Mouse (Mus musculus): Measurements from ENCODE around the gene Pycr1. TPM values are rescaled to one million over a fixed set of nuclear protein-coding genes. Genes with fewer than 3 reads are reported as not detected.

The Pycr1 gene
- polyA plus RNA-seq, 1 experiment from 2014 or later = 56.7 TPM

DNA sequence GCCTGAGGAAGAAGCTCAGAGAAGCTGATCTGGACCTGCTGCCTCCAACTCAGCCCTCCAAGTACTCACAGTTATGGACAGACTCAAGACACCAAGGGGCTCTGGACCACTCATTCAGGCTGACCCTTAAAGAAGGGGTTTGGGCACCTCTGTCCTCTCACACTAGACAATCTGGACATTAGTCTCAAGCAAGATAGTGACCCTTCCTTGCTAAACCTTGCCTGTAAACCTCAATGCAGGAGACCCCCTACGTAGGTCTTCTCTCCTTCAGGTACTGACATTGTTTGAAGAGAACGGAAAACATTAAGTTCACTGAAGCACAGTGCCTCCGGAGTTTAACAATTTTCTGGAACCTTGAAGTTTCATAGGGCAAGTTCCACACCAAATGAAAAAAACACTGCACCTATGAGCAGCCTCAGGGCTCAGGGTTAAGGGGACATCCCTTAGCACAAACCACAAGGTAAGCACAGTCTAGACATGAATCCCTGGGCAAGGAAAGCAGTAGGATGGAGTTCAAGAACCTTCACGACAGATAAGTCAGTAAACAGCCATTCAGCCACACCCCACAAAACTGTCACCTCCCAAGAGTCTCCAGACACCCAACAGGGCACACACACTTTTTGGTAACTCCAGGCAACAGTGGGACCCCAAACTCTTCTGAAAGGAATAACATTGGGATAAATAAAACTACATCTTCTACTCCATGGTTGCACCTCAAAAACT lies 11.7 kb downstream of the Pycr1 start:
- Histone ChIP-seq H3K9me3 (ENCODE audit: control insufficient read depth, low read length) (no peaks in the 10 kb centered on the region), H3K4me1 (ENCODE audit: control insufficient read depth, insufficient read depth, low read length) (peaks cover 16% of the 10 kb centered on the region), H3K4me3 (ENCODE audit: low read depth, low read length) (peak overlapping the region; percentile 95), H3K27ac (replicated peaks; ENCODE audit: low read depth, low read length) (peak overlapping the region; percentile 93; the same call in 1 of the 2 replicates), H3K36me3 (ENCODE audit: control insufficient read depth, insufficient read depth, low read length) (peaks cover 26% of the 10 kb centered on the region), H3K9ac (ENCODE audit: low read depth, low read length) (peak overlapping the region; percentile 95), H3K27me3 (replicated peaks; ENCODE audit: control insufficient read depth, insufficient read depth, low read length) (no peaks in the 10 kb centered on the region), H3K4me2 (ENCODE audit: low read depth, low read length) (peak overlapping the region; percentile 90)
- WGBS = 62% methylated on average over 4 of the region's 4 CpGs
- DNase-seq (ENCODE audit: low spot score) (no peak), ATAC-seq (ENCODE audit: low read depth) (no peak)

DNA sequence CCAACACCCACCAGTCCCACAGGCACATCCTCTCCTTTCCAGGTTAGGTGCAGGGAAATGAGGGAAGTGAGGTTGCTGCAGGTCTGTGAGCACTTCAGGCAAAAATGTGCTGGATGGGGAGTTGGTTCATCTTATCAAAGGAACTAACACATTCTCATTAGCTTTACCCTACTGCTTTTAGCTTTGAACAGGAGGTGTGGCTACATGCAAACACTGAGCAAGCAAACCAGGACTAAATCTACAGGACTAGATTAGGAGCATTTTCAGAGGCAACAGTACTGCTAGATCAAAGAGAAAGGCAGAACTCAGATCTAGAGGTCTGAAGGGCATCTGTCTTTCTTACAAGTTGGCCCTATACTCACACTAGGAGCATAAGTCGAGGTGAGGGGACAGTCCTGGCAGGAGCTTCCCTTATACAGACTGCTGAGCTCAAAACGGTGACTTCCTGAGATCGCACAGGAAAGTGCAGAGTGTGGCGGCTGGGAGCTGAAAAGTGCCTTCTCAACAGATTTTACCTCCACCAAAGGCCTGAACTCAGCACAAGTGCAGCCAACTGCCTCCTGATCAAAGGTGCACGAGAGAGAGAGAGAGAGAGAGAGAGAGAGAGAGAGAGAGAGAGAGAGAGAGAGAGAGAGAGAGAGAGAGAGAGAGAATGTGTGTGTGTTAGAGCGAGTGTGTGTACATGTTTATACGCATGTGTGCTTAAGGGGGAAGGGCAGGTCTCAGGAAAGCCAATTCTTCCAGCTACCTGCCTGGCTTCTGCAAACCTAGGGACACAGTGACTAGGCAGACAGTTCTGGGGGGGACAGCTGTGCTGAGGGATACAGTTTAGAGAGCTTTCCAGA lies 12.5 kb downstream of the Pycr1 start:
- DNase-seq (ENCODE audit: low spot score) = no peak
- peak overlapping the region; percentile 32 for H3K9ac ChIP-seq (ENCODE audit: low read depth, low read length)
- H3K4me3 ChIP-seq (ENCODE audit: low read depth, low read length) = peak overlapping the region; percentile 95; the same call in 1 of the 2 replicates
- WGBS = 43% methylated on average over 7 of the region's 7 CpGs
- no peak for ATAC-seq (ENCODE audit: low read depth)
- no peaks in the 10 kb centered on the region for H3K9me3 ChIP-seq (ENCODE audit: control insufficient read depth, low read length)
- H3K4me2 ChIP-seq (ENCODE audit: low read depth, low read length) = peak overlapping the region; percentile 90
- no peak overlapping the region for H3K27ac ChIP-seq (replicated peaks; ENCODE audit: low read depth, low read length)
- H3K36me3 ChIP-seq (ENCODE audit: control insufficient read depth, insufficient read depth, low read length) = peaks cover 27% of the 10 kb centered on the region
- H3K4me1 ChIP-seq (ENCODE audit: control insufficient read depth, insufficient read depth, low read length) = peaks cover 16% of the 10 kb centered on the region
- no peaks in the 10 kb centered on the region for H3K27me3 ChIP-seq (replicated peaks; ENCODE audit: control insufficient read depth, insufficient read depth, low read length)

DNA sequence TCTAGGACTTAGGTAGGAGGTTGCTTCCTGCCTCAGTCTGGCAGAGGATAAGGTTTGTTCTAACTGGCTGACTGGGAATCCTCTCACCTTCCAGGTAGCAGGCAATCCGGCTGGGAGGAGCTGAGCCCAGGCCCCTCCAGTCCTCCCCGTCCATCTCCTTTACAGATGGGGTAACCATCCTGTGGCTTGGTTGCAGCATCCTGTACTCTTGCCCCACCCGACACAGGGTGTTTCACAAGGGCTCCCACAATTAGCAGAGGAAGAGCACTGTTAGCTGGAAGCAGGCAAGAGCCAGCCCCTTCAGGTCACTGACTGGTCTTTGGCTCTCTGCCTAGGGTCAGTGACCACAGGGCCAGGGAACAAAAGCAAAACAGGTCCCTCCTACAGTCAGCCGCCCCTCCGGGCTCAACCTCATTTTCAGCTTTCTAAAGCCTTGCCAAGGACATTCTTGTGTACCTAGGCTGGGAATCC lies 13.1 kb downstream of the Pycr1 start:
- WGBS = 48% methylated on average over 5 of the region's 5 CpGs
- H3K4me2 ChIP-seq (ENCODE audit: low read depth, low read length) = peak overlapping the region; percentile 90; the same call in 1 of the 2 replicates
- H3K9me3 ChIP-seq (ENCODE audit: control insufficient read depth, low read length) = no peaks in the 10 kb centered on the region
- ATAC-seq (ENCODE audit: low read depth) (no peak), DNase-seq (ENCODE audit: low spot score) (no peak)
- H3K4me1 ChIP-seq (ENCODE audit: control insufficient read depth, insufficient read depth, low read length) = peaks cover 16% of the 10 kb centered on the region
- H3K4me3 ChIP-seq (ENCODE audit: low read depth, low read length) = no peak overlapping the region
- H3K36me3 ChIP-seq (ENCODE audit: control insufficient read depth, insufficient read depth, low read length) = peaks cover 27% of the 10 kb centered on the region
- H3K27ac ChIP-seq (replicated peaks; ENCODE audit: low read depth, low read length) = no peak overlapping the region
- H3K27me3 ChIP-seq (replicated peaks; ENCODE audit: control insufficient read depth, insufficient read depth, low read length) = no peaks in the 10 kb centered on the region
- peak overlapping the region; percentile 40; the same call in 1 of the 2 replicates for H3K9ac ChIP-seq (ENCODE audit: low read depth, low read length)

DNA sequence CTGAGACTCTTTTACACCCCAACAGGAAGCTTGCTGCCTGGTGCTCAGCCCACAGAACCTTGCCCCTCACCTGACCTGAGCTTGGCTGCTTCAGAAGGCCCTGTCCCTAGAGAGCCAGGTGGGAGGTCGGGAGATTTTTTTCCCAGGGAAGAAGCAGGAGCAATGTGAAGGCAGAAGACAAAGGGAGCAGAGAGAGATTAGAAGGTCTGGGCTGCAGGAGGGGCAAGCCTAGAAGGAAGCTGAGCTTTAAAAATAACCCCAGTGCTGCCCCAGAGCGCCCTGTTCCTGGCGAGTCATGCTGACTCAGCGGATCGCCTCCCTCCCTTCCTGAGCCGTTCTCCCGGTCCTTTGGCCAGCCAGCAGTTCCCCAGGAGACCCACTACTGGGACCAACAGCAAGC lies 13.7 kb downstream of the Pycr1 start:
- peak overlapping the region; percentile 40 for H3K9ac ChIP-seq (ENCODE audit: low read depth, low read length)
- 52% methylated on average over 5 of the region's 7 CpGs for WGBS
- H3K4me3 ChIP-seq (ENCODE audit: low read depth, low read length) = no peak overlapping the region
- peaks cover 19% of the 10 kb centered on the region for H3K4me1 ChIP-seq (ENCODE audit: control insufficient read depth, insufficient read depth, low read length)
- no peaks in the 10 kb centered on the region for H3K27me3 ChIP-seq (replicated peaks; ENCODE audit: control insufficient read depth, insufficient read depth, low read length)
- ATAC-seq (ENCODE audit: low read depth) (no peak), DNase-seq (ENCODE audit: low spot score) (no peak)
- peak overlapping the region; percentile 90; the same call in 1 of the 2 replicates for H3K4me2 ChIP-seq (ENCODE audit: low read depth, low read length)
- H3K36me3 ChIP-seq (ENCODE audit: control insufficient read depth, insufficient read depth, low read length) = peaks cover 27% of the 10 kb centered on the region
- H3K9me3 ChIP-seq (ENCODE audit: control insufficient read depth, low read length) = no peaks in the 10 kb centered on the region
- H3K27ac ChIP-seq (replicated peaks; ENCODE audit: low read depth, low read length) = 0 out of 2 replicates have a peak overlapping the region, but pooled peaks have one; percentile 21

DNA sequence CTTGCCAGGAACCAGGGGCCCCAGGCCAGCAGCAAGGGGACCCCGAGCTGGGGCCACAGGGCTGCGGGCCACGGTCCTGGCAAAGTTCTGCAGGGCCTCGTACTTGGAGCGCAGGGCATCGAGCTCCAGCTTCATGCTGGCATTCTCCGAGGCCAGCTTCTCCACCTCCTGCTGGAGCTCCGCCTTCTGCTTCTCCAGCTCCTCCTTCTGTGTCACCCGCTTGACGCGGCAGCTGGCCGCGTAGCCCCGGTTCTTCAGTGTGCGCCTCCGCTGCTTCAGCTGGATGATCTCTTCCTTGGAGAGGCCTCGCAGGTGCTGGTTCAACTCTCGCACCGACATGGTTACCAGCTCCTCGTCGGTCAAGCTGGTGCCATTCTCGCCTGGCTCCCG lies 14.2 kb downstream of the Pycr1 start:
- Histone ChIP-seq H3K27me3 (replicated peaks; ENCODE audit: control insufficient read depth, insufficient read depth, low read length) (no peaks in the 10 kb centered on the region), H3K4me2 (ENCODE audit: low read depth, low read length) (peak overlapping the region; percentile 90; the same call in 1 of the 2 replicates), H3K27ac (replicated peaks; ENCODE audit: low read depth, low read length) (no peak overlapping the region), H3K4me1 (ENCODE audit: control insufficient read depth, insufficient read depth, low read length) (peaks cover 19% of the 10 kb centered on the region), H3K9me3 (ENCODE audit: control insufficient read depth, low read length) (no peaks in the 10 kb centered on the region), H3K36me3 (ENCODE audit: control insufficient read depth, insufficient read depth, low read length) (peaks cover 27% of the 10 kb centered on the region), H3K4me3 (ENCODE audit: low read depth, low read length) (no peak overlapping the region), H3K9ac (ENCODE audit: low read depth, low read length) (no peak overlapping the region)
- 76% methylated on average over 17 of the region's 23 CpGs for WGBS
- ATAC-seq (ENCODE audit: low read depth) = no peak
- DNase-seq (ENCODE audit: low spot score) = no peak

DNA sequence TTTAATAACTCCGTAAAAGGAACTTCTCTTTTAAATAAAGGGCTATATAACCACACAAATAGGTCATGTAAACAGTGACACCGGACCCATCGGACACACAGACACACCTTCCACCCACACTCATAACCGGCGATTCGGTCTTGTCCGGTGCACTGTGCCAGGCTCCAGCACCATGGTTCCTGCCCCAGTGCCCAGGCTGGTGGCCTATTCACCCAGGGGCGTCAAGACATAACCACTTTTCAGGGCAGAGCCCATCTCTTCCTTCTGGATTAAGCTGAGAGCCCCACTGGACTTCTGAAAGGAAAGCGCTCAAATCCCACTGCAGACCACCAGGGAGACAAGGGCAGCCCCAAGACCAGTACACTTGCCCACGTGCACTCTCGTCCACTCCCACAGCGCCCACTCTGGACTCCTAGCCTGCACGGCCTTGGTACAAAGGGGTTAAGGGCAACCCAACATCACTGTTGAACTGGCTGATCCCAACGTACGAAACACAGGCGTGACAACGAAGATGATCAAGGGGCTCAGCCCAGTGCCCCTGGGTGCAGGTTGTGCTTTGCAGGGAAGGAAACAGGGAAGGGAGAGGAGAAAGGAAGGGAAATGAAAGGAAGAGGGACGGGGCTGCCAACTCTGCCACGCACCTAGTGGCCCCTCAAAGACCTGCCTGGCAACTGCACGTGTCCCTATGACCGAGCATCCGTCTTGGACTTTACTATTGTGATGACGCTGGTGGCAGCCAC lies 14.8 kb downstream of the Pycr1 start:
- Histone ChIP-seq H3K4me1 (ENCODE audit: control insufficient read depth, insufficient read depth, low read length) (peaks cover 19% of the 10 kb centered on the region), H3K9ac (ENCODE audit: low read depth, low read length) (no peak overlapping the region), H3K27ac (replicated peaks; ENCODE audit: low read depth, low read length) (no peak overlapping the region), H3K9me3 (ENCODE audit: control insufficient read depth, low read length) (no peaks in the 10 kb centered on the region), H3K27me3 (replicated peaks; ENCODE audit: control insufficient read depth, insufficient read depth, low read length) (no peaks in the 10 kb centered on the region), H3K4me3 (ENCODE audit: low read depth, low read length) (no peak overlapping the region), H3K36me3 (ENCODE audit: control insufficient read depth, insufficient read depth, low read length) (peaks cover 27% of the 10 kb centered on the region), H3K4me2 (ENCODE audit: low read depth, low read length) (no peak overlapping the region)
- no peak for DNase-seq (ENCODE audit: low spot score)
- no peak for ATAC-seq (ENCODE audit: low read depth)
- 94% methylated on average over 23 of the region's 23 CpGs for WGBS

DNA sequence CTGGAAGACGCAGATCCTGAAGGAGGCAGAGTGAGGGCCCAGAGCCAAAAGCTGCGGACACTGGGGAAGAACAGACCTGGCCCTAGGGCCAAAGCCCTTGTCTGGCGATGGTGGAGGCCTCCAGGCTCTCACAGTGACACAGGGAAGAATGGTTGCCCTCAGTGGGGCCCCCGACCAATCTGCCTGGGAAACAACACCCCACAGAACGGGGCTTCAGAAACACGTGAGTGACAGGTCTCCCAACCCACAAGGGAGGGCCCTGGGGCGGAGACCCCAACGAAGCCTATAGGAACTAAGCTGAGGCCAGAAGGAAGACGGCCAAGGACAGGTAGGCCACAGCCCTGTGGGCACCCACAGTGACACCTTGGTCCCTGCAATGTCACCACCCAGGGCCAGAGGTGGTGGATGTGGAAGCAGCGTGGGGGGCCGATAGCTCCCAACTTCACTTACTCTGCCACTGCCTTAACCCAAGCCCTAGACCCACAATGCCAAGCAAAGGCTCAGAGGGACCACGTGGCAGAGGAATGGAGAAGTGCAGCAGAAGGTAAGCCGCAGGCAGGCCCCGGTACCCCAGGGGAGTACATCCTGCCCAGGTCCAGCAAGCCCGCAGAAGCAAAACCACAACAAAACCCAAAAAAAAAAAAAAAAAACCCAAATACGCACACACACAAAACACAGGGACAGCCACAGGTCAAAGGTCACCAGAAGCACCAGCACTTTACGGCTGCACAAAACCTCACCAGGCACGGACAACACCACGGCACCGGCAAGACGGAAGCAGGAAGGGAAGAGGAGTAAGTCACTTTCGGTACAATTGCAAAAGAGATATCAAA lies 15.9 kb downstream of the Pycr1 start:
- H3K4me3 ChIP-seq (ENCODE audit: low read depth, low read length) = no peak overlapping the region
- H3K4me1 ChIP-seq (ENCODE audit: control insufficient read depth, insufficient read depth, low read length) = peaks cover 19% of the 10 kb centered on the region
- H3K4me2 ChIP-seq (ENCODE audit: low read depth, low read length) = no peak overlapping the region
- H3K36me3 ChIP-seq (ENCODE audit: control insufficient read depth, insufficient read depth, low read length) = peaks cover 34% of the 10 kb centered on the region
- ATAC-seq (ENCODE audit: low read depth) (no peak), DNase-seq (ENCODE audit: low spot score) (no peak)
- WGBS = 77% methylated on average over 22 of the region's 22 CpGs
- no peaks in the 10 kb centered on the region for H3K9me3 ChIP-seq (ENCODE audit: control insufficient read depth, low read length)
- H3K27me3 ChIP-seq (replicated peaks; ENCODE audit: control insufficient read depth, insufficient read depth, low read length) = no peaks in the 10 kb centered on the region
- no peak overlapping the region for H3K9ac ChIP-seq (ENCODE audit: low read depth, low read length)
- no peak overlapping the region for H3K27ac ChIP-seq (replicated peaks; ENCODE audit: low read depth, low read length)
